Mouse (Mus musculus): ENCODE results near the gene Tram2.

GRCm38 (mm10) chr1:21025203-21025602, 53.8 kb downstream of the Tram2 start:
- TF ChIP-seq CTCF (IDR thresholded peaks at IDR 0.05): no peak
- TF ChIP-seq EP300 (IDR thresholded peaks at IDR 0.05): no peak
